Mouse (Mus musculus): ENCODE measurements around the gene Srrd. TPM values are rescaled to one million over a fixed set of nuclear protein-coding genes. Genes with fewer than 3 reads are reported as not detected.

The Srrd gene
- polyA plus RNA-seq, 1 experiment, result 107 TPM

DNA sequence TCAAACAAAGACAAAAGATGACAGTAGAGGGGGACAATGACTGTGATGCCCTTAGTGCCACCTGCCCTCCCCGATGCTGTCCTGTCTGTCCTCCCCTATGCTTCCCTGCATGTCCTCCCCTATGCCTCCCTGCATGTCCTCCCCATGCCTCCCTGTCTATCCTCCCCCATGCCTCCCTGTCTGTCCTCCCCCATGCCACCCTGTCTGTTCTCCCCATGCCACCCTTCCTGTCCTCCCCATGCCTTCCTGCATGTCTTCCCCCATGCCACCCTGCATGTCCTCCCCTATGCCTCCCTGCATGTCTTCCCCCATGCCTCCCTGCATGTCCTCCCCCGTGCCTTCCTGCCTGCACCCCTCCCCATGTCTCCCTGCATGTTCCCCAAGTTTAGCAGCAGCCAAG, 42.7 kb downstream of the Srrd start:
- H3K27ac ChIP-seq (ENCODE audit: control insufficient read depth, insufficient read depth, low read depth, low read length), result no peak overlapping the region
- TF ChIP-seq CTCF (IDR thresholded peaks at IDR 0.05; ENCODE audit: control insufficient read depth, insufficient read depth, insufficient replicate concordance, low read depth, low read length) (no peak), POLR2A (IDR thresholded peaks at IDR 0.05; ENCODE audit: control insufficient read depth, low read depth, low read length) (no peak)
- no peaks in the 10 kb centered on the region for H3K36me3 ChIP-seq (ENCODE audit: control insufficient read depth, insufficient read depth, low read length)

DNA sequence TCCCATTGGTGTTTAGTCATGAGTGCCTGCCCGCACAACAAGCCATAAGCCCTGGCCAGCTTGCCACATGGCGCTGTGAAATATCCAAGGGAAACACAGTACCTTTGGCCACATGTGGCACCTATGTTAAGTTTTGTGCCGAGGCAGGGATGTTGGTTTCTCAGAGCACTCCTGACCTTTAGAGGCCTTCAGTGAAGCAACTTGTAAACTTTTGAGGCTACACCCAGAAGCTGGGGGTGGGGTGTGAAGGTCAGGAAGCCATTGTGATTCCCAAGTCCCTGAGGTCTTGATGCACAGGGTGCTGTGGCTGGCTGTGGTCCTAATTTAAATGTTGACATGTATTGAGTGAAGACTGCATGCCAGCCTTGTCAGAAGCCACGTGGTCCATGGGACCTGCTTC, 43.4 kb downstream of the Srrd start:
- no peak overlapping the region for H3K27ac ChIP-seq (ENCODE audit: control insufficient read depth, insufficient read depth, low read depth, low read length)

More for the DNA sequence above, 42.7 kb downstream of the Srrd start:
- H3K4me1 ChIP-seq (ENCODE audit: control insufficient read depth, insufficient read depth, low read length), result no peaks in the 10 kb centered on the region; the same call in 1 of the 2 replicates
- no peaks in the 10 kb centered on the region for H3K27me3 ChIP-seq (ENCODE audit: control insufficient read depth, insufficient read depth, low read length)
- H3K4me3 ChIP-seq (ENCODE audit: control insufficient read depth, low read depth, low read length), result no peak overlapping the region

DNA sequence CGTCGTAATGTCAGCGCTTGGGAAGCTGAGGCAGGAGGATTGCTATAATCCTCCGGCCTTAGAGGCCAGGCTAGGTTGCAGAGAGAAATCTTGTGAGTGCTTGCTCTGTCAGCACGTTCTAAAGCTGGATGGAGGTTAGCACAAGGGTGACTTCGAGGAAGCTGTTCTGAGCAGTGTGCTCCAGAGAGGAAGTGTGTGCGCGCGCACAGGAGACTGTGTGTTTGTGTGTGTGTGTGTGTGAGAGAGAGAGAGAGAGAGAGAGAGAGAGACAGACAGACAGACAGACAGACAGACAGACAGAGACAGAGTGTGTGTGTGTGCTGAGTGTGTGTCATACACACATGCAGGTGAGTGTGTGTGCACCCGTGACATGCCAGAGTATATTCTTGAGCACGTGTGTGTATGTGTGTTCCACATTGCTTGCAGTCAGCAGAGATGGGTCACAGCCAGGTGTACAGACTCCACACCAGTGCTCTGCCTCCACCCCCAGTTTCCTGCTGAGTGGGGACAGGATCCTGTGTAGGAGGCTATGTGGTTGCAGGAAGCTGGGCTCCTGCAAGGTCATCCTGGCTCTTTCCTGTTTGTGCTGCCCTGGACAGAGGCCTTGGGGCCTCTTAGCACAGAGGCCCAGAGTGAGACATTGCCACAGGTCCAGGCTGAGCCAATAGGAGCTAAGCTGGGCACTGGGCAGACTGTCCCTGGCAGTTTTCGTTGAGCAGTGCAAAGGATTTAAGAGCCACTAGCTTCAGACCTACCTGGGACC, 44.4 kb downstream of the Srrd start:
- H3K4me1 ChIP-seq (ENCODE audit: control insufficient read depth, insufficient read depth, low read length), result no peaks in the 10 kb centered on the region; the same call in 1 of the 2 replicates
- H3K4me3 ChIP-seq (ENCODE audit: control insufficient read depth, low read depth, low read length), result no peak overlapping the region
- no peak overlapping the region for H3K27ac ChIP-seq (ENCODE audit: control insufficient read depth, insufficient read depth, low read depth, low read length)
- no peaks in the 10 kb centered on the region for H3K27me3 ChIP-seq (ENCODE audit: control insufficient read depth, insufficient read depth, low read length)
- no peak for TF ChIP-seq CTCF (IDR thresholded peaks at IDR 0.05; ENCODE audit: control insufficient read depth, insufficient read depth, insufficient replicate concordance, low read depth, low read length)
- no peak for TF ChIP-seq POLR2A (IDR thresholded peaks at IDR 0.05; ENCODE audit: control insufficient read depth, low read depth, low read length)
- H3K36me3 ChIP-seq (ENCODE audit: control insufficient read depth, insufficient read depth, low read length), result no peaks in the 10 kb centered on the region

More for the DNA sequence above, 43.4 kb downstream of the Srrd start:
- Histone ChIP-seq H3K36me3 (ENCODE audit: control insufficient read depth, insufficient read depth, low read length) (no peaks in the 10 kb centered on the region), H3K4me3 (ENCODE audit: control insufficient read depth, low read depth, low read length) (no peak overlapping the region), H3K4me1 (ENCODE audit: control insufficient read depth, insufficient read depth, low read length) (no peaks in the 10 kb centered on the region; the same call in 1 of the 2 replicates), H3K27me3 (ENCODE audit: control insufficient read depth, insufficient read depth, low read length) (no peaks in the 10 kb centered on the region)
- TF ChIP-seq CTCF (IDR thresholded peaks at IDR 0.05; ENCODE audit: control insufficient read depth, insufficient read depth, insufficient replicate concordance, low read depth, low read length), result no peak
- no peak for TF ChIP-seq POLR2A (IDR thresholded peaks at IDR 0.05; ENCODE audit: control insufficient read depth, low read depth, low read length)

- peaks cover 4% of the 10 kb centered on the region; the same call in 1 of the 2 replicates for H3K4me1 ChIP-seq (ENCODE audit: control insufficient read depth, insufficient read depth, low read length)
- no peaks in the 10 kb centered on the region for H3K27me3 ChIP-seq (ENCODE audit: control insufficient read depth, insufficient read depth, low read length)
- no peaks in the 10 kb centered on the region for H3K36me3 ChIP-seq (ENCODE audit: control insufficient read depth, insufficient read depth, low read length)
- no peak overlapping the region for H3K27ac ChIP-seq (ENCODE audit: control insufficient read depth, insufficient read depth, low read depth, low read length)
- no peak for TF ChIP-seq POLR2A (IDR thresholded peaks at IDR 0.05; ENCODE audit: control insufficient read depth, low read depth, low read length)
- TF ChIP-seq CTCF (IDR thresholded peaks at IDR 0.05; ENCODE audit: control insufficient read depth, insufficient read depth, insufficient replicate concordance, low read depth, low read length), result no peak
- H3K4me3 ChIP-seq (ENCODE audit: control insufficient read depth, low read depth, low read length), result no peak overlapping the region
These were observed 45.6 kb downstream of the Srrd start for GRCm38 (mm10) chr5:112297257-112297656.

DNA sequence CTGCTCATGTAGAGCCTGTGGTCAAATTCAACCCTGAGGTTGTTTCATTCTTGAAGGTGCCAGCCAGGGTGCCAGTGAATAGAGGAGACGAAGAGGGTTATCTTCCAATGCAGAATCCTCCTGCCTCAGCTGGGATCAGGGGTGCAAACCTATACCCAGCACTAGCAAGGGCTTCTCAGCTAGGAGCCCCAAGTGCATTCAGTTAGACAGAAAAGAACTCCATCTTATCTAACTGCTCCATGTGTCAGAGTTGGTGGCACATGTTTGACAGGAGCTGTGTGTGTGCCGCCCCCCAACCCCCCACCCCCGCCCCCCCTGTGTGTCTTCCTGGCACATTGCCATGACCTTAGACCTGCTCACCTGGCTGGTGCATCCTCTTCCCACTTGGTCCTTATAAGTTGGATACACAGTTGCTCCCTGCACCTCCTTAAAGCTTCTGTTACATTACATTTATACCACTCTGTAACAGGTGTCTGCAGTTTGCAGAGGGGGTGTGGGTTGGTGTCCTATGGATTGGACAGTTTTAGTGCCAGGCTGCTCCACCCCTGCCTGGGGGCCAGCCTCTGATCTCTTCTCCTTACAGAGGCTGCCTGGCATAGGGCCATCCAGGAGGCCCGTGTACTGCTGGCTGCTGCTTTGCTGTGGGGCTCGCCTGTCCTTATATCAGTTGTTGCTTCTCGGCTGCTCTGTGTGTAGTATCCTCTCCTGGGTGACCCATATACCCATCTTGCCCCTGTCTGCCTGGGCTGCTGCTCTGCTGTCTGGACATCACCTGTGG, 46.2 kb downstream of the Srrd start:
- no peak overlapping the region for H3K4me3 ChIP-seq (ENCODE audit: control insufficient read depth, low read depth, low read length)
- no peaks in the 10 kb centered on the region for H3K27me3 ChIP-seq (ENCODE audit: control insufficient read depth, insufficient read depth, low read length)
- TF ChIP-seq POLR2A (IDR thresholded peaks at IDR 0.05; ENCODE audit: control insufficient read depth, low read depth, low read length) (no peak), CTCF (IDR thresholded peaks at IDR 0.05; ENCODE audit: control insufficient read depth, insufficient read depth, insufficient replicate concordance, low read depth, low read length) (no peak)
- H3K27ac ChIP-seq (ENCODE audit: control insufficient read depth, insufficient read depth, low read depth, low read length), result no peak overlapping the region
- H3K4me1 ChIP-seq (ENCODE audit: control insufficient read depth, insufficient read depth, low read length), result peaks cover 4% of the 10 kb centered on the region; the same call in 1 of the 2 replicates
- H3K36me3 ChIP-seq (ENCODE audit: control insufficient read depth, insufficient read depth, low read length), result no peaks in the 10 kb centered on the region

DNA sequence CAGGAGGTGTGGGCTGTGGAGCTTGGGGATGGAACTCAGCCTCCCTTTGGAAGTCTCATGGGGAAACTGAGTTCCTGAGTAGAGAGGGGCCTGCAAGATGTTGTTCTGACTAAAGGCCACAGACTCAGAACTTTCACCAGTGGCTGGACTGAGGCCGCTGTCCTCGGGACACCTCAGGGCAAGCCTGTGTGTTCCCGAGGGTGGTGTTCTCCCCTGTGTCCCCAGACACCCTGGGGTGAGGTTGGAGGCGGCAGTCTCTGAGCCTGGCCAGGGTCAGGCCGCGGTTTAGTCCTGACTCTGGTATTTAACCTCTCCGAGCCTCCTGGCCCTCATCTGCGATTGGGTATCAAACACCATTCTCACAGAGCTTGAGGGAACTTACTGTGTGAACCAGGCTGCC, 47.3 kb downstream of the Srrd start:
- Histone ChIP-seq H3K4me3 (ENCODE audit: control insufficient read depth, low read depth, low read length) (no peak overlapping the region), H3K4me1 (ENCODE audit: control insufficient read depth, insufficient read depth, low read length) (peaks cover 5% of the 10 kb centered on the region), H3K27ac (ENCODE audit: control insufficient read depth, insufficient read depth, low read depth, low read length) (no peak overlapping the region), H3K36me3 (ENCODE audit: control insufficient read depth, insufficient read depth, low read length) (no peaks in the 10 kb centered on the region), H3K27me3 (ENCODE audit: control insufficient read depth, insufficient read depth, low read length) (no peaks in the 10 kb centered on the region)
- TF ChIP-seq POLR2A (IDR thresholded peaks at IDR 0.05; ENCODE audit: control insufficient read depth, low read depth, low read length), result no peak
- no peak for TF ChIP-seq CTCF (IDR thresholded peaks at IDR 0.05; ENCODE audit: control insufficient read depth, insufficient read depth, insufficient replicate concordance, low read depth, low read length)

DNA sequence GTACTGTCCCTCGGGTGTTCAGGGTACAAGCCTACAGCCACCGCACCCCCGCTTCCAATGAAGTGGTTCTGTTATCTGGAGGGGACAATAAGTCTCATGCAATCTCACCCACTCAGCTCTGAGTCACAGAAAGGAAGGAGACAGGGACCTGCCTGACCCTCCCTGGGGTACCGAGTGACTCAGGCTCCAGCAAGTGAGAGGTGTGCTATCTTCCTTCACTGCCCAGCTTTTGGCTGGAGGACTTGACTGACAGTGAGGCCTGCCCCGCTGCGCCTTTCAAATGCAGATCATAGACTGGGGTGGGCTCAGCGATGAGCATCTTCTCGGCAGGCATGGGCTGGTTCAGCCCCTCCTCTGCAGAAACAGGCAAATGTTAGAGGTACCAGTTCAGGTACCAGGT, 47.7 kb downstream of the Srrd start:
- no peak for TF ChIP-seq POLR2A (IDR thresholded peaks at IDR 0.05; ENCODE audit: control insufficient read depth, low read depth, low read length)
- H3K36me3 ChIP-seq (ENCODE audit: control insufficient read depth, insufficient read depth, low read length), result no peaks in the 10 kb centered on the region
- no peak overlapping the region for H3K4me3 ChIP-seq (ENCODE audit: control insufficient read depth, low read depth, low read length)
- peaks cover 7% of the 10 kb centered on the region for H3K4me1 ChIP-seq (ENCODE audit: control insufficient read depth, insufficient read depth, low read length)
- no peak overlapping the region for H3K27ac ChIP-seq (ENCODE audit: control insufficient read depth, insufficient read depth, low read depth, low read length)
- no peaks in the 10 kb centered on the region for H3K27me3 ChIP-seq (ENCODE audit: control insufficient read depth, insufficient read depth, low read length)

All from testis, adult 2 months (tissue).